Mouse (Mus musculus): ENCODE results near the gene Dennd4b.

DNA sequence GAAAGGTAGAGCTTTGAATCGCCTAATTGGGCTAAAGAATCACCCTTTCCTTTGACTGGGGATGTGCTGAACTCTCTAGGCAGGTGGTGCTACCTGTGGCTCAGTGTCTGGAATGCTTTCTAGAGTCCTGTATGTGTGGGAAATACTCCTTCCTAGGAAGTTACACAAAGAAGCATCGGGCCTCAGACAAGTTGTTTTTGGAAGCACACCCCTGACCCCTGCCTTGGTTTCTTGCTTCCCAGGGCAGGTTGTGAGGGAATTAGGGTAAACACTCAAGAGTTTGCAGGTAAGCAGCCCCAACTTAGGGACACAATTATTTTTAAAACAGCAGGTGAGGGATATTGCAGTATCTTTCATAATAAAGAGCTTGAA, 9.8 kb upstream of the Dennd4b start:
- TF ChIP-seq CTCF (IDR thresholded peaks at IDR 0.05; ENCODE audit: low read depth, low read length) (no peak), POLR2A (IDR thresholded peaks at IDR 0.05; ENCODE audit: extremely low read depth, insufficient read depth, low read length) (no peak)
